Mouse (Mus musculus) small intestine, adult 10 weeks (tissue): ENCODE results near the gene Cyp4f37. TPM values are rescaled to one million over a fixed set of nuclear protein-coding genes. Genes with fewer than 3 reads are reported as not detected.

Experiments used
- polyA plus RNA-seq: library from polyadenylated mRNA; stranded (reverse); fragments of 350-450 nt; fragmentation: Illumina TruSeq; extraction: RNeasy Lipid Tissue Mini Kit (QIAGEN cat#74804); gene quantifications from one replicate; pipeline ENCODE4 v1.2.3, GENCODE M21; 2014; ENCODE audit warnings: low replicate concordance

The Cyp4f37 gene
- not detected for polyA plus RNA-seq

DNA sequence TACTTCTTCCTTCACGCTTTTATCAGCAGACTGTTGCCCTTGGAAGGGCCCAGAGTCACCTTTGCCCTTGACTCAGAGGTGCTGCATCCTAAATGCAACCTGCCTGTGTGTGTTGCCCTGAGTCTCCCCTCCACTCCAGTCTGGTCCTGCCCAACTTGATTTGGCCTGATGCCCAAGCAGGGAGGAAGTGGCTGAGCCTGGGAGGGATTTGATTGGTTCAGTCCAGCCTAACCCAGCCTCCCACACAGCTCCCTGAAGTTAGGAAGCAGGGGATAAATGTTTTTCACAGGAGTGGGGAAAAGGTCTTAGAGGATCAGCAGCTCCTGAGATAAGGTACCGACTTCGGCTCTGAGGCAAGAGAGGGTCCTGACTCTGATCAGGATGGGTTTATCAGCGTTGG, at the start of gene Cyp4f37:
Gene Cyp4f37 (plus strand): TSS at position 292 of the 400 bp plus-strand sequence.

DNA sequence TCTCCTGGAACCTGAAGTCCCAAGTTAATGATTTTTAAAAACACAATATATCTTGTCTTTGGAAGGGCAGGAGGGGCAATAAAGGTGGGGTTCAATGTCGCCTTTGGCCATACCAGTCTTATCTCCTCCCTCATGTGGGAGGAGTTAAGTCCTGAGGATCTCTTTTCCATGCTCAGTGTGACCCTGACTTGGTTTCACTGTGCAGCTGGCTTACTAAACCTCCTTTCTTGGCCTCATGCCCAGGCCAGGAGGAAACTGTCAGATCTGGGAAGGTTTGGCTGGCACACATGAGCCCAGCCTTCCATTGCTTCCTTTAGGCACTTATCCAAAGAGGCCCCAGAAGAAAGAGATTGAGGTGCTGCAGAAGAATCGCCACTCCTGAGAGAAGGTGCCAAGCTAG, 37.6 kb downstream of the Cyp4f37 start, which contains the start of gene Cyp4f40:
Gene Cyp4f40 (plus strand): TSS at position 189 of the 400 bp plus-strand sequence.

DNA sequence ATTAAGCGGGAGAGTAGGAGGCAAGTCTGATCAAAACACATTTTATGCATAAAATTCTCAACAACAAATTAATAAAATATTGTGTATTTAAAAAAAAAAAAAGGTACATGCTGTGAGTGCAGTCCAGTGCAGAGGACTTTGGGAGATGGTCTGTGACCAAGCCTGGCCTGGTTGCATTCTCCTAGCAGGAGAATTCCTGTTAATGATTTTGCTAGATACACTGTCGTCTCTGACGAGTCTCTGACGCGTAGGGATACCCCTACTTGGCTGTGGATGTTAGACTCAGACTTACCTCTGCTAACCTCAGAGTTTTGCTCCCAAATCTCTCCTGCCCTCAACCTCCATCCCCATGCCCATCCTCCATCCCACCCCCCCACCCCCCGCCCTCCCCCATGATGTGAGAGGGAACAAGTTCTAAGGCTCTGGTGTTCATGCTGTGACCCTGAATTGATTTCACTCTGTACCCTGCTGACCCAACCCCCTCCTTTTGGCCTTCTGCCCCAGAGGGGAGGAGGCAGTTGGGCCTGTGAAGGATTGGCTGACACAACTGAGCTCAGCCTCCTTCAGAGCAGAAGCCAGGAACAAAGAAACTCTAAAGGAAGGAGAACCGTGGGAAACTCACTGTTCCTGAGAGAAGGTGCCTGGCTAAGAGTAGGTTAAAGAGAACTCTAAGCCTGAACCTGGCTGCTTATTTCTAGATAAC, 64.1 kb downstream of the Cyp4f37 start, which contains the start of gene Cyp4f15:
Gene Cyp4f15 (plus strand): TSS at position 580 of the 703 bp plus-strand sequence.

Other genes with a start within 250 kb of the Cyp4f37 start
- 3.0 TPM for gene Wiz, start 231.9 kb upstream of the Cyp4f37 start, polyA plus RNA-seq
- 0.89 TPM for gene Rasal3, start 217.7 kb upstream of the Cyp4f37 start, polyA plus RNA-seq
- gene Pglyrp2, start 197.1 kb upstream of the Cyp4f37 start, polyA plus RNA-seq = 0.74 TPM
- not detected for gene Cyp4f39, start 168.6 kb upstream of the Cyp4f37 start, polyA plus RNA-seq
- gene Cyp4f17, start 115.3 kb upstream of the Cyp4f37 start, polyA plus RNA-seq = 0.37 TPM
- 42.5 TPM for gene Cyp4f16, start 84.8 kb upstream of the Cyp4f37 start, polyA plus RNA-seq
- gene Cyp4f40, start 37.6 kb downstream of the Cyp4f37 start, polyA plus RNA-seq = 21.5 TPM
- gene Cyp4f15, start 64.3 kb downstream of the Cyp4f37 start, polyA plus RNA-seq = 0.74 TPM
- gene Zfp871, start 167.0 kb downstream of the Cyp4f37 start, polyA plus RNA-seq = 68.8 TPM
- gene Zfp811, start 188.6 kb downstream of the Cyp4f37 start, polyA plus RNA-seq = 2.3 TPM
- gene Zfp799, start 209.0 kb downstream of the Cyp4f37 start, polyA plus RNA-seq = 15.7 TPM